Mouse (Mus musculus) T-helper 2 cell (primary cell): ENCODE data around the gene Xrra1.

ENCODE experiments used
- in situ Hi-C: fragments of 300-600 bp; cut with MboI, MseI; formaldehyde crosslinking; loops from one replicate; pipeline ENCODE4 v1.15.1; 2025; ENCODE audit warnings: high pct_unique_total_duplicates

The Xrra1 gene

GRCm38 (mm10) chr7:99946356-99946755 is 87.4 kb downstream of the Xrra1 start:
- in situ Hi-C loops: no loop called here

DNA sequence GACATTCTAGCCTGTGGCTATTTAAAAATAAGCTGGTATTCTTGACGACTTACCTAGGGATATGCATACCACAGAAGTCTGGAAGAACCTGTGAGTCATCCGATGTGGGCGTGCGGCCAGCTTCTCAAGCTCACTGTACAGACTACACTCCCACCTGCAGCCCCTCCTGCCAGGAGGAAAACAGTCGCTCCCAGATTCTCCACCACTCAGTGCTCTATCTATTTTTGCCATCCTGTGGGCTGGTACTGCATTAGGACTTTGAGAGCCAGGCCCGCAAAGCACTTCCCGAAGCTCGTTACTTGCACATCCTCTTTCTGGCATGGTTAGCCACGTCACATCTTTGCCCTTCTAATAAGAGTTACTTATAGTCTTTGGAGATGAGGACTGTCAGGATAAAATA is 88.4 kb downstream of the Xrra1 start:
- in situ Hi-C loops: no loop called here

DNA sequence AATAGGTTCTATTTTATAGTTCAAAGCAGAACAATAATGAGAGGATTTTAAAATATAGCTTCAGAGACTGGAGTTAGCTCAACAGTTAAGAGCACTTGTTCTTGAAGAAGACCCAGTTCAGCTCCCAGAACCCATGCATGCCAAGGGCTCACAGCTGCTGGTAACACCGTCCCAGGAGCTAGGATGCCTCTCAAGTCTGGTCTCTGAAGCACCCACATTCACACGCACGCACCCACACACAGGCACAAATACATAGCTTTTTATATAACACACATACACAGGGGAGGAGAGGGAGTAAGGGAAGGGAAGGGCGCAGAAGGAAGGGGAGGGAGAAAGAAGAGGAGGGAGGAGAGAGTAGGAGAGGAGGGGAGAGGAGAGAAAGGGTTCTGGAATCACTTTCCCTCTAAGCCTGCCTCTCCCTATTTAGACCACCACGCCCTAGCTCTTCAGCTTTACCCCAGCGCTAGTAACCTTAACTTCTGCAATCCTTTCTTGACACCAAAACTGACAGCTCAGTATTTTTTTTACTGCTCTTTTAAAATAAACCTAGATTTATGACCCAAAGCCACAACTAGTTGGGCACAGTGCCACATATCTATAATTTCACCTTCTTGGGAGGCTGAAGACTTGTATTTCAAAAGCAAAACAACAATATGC is 94.7 kb downstream of the Xrra1 start:
- in situ Hi-C loops: loop anchor here (25.0 kb wide), 1 partner anchor 1266 kb away; no protein-coding TSS in a partner anchor

GRCm38 (mm10) chr7:99954212-99954611 is 95.3 kb downstream of the Xrra1 start:
- in situ Hi-C loops: loop anchor here (25.0 kb wide), 1 partner anchor 1267 kb away; no protein-coding TSS in a partner anchor

GRCm38 (mm10) chr7:99956095-99956494 is 97.2 kb downstream of the Xrra1 start:
- in situ Hi-C loops: loop anchor here (25.0 kb wide), 1 partner anchor 1269 kb away; no protein-coding TSS in a partner anchor

DNA sequence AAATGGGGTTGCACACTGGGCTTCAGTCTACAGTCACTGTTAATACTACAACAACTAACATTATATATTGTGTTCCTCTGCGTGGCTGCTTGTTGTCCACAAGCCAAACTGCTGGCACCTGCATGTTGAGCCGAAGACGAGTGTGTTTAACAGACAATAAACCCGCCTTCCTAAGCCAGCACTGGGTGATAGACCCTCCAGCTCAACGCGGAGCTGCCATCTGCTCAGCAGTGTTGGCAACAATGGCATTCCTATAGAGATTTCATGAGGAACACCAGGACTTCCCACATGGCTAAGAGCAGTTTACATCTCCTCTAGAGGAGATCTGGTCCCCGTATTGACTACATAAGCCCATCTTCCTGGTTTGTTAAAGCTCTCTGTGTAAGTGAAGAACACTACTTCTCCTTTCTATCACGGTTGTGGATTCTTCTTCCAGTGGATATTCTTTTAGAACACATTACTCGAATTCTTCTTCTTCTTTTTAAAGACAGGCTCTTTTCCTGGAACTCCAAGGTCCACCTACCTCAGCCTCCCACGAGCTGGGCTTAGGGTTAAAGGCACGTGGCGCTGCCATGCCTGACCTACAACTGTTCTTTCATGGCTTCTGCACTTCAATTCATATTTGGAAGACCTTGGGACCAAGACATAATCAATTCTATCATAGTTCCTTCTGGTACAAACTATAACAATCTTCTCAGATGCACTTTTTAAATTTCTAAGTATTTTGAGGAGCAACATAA is 98.5 kb downstream of the Xrra1 start:
- in situ Hi-C loops: loop anchor here (25.0 kb wide), 1 partner anchor 1270 kb away; no protein-coding TSS in a partner anchor

GRCm38 (mm10) chr7:99960571-99960970 is 101.7 kb downstream of the Xrra1 start:
- in situ Hi-C loops: loop anchor here (25.0 kb wide), 1 partner anchor 1273 kb away; no protein-coding TSS in a partner anchor

- in situ Hi-C loops: loop anchor here (25.0 kb wide), 1 partner anchor 1274 kb away; no protein-coding TSS in a partner anchor
Measured at GRCm38 (mm10) chr7:99961518-99961917, 102.6 kb downstream of the Xrra1 start.

DNA sequence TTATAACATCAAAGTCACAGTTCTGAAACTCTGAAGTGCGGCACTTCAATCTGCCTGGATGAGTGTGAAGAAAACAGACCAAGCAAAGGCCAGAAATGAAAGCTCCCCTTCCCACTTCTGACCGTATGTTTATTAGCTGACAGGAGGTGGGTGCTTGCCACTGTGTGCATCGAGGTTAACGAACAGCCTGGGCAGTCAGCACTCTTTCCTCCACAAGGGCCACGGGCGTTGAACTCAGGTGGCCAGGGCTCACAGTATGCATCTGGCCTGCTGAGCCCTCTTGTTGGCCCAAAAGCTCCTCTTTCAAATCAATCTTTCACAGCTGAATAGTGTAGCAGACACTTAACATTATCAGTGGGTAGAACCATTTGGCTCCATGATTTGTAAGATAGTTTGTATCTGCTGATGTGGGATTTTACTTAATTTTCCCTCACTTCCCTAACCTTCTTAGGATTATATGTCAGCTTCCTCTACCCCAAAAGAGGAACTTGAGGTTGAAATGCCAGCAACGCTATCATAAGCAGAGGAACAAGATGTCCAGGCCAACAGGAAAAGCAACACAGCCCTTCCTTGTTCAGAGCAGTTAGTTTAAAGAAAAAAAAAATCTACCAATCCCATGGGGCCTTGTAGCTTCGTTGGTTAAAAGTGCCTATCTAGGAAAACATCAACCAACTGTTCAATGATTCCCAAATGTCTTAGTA is 103.8 kb downstream of the Xrra1 start:
- in situ Hi-C loops: loop anchor here (25.0 kb wide), 1 partner anchor 1275 kb away; no protein-coding TSS in a partner anchor

DNA sequence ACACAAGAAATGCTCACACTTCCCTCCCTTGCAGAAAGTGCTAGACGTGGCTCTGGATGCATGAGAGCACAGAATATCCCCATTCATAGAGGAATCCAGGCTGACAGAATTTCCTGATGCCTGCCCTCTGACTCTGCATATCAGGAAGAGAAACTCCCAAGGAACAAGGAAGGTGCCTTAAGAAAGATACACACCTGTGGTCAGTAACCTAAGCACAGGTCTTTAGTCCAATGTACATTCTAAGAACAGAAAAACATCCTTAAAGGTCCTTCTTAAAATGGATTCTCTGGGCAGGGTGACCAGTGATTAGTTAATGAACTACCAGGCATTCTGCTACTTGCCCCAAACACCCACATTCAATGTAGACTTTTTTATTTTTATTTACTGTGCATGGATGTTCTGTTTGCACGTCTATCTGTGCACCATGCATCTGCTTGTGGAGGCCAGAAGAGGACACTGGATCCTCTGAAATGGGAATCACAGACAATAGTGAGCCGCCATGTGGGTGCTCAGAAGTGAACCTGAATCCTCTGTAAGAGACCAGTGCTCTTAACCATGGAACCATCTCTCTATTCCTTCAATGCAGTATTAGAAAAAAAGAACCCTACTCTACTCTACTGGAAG is 104.4 kb downstream of the Xrra1 start:
- in situ Hi-C loops: loop anchor here (25.0 kb wide), 1 partner anchor 1276 kb away; no protein-coding TSS in a partner anchor

DNA sequence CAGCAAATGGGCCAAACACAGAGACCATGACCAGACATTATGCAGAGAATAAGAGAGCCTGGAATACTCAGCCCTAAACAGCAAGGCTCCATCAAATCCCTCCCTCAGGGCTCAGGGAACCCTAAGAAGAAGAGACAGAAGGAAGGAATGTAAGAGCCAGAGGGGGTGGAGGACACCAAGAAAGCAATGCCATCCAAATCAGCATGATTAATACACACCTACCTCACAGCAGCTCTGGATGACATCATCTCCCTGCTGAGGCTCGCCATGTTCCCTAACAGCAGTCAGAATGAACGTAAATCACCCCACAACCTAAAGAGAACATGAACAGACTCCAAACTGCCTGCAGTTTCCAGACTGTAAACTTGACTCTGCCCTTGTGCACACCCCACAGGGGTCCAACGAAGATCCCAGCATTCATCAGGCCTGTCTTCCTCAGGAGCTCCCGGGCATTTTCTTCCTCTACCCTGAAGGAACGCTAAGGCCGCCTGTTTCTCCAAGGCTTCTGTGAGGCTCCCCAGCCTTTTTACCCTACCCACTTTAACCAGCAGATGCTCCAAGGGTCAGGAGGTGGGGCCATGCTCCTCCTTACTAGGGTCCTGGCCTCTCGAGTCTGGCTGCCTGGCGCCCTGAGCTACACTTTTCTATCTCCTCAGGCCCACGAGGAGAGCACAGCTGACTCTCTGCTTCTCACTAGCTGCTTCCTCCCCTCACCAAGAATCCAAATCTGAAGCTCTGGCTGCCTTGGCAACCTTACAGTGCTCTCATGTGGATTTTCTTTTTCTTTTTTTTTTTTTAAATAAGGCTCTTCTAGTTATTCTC is 106.3 kb downstream of the Xrra1 start:
- in situ Hi-C loops: loop anchor here (25.0 kb wide), 1 partner anchor 1278 kb away; no protein-coding TSS in a partner anchor

DNA sequence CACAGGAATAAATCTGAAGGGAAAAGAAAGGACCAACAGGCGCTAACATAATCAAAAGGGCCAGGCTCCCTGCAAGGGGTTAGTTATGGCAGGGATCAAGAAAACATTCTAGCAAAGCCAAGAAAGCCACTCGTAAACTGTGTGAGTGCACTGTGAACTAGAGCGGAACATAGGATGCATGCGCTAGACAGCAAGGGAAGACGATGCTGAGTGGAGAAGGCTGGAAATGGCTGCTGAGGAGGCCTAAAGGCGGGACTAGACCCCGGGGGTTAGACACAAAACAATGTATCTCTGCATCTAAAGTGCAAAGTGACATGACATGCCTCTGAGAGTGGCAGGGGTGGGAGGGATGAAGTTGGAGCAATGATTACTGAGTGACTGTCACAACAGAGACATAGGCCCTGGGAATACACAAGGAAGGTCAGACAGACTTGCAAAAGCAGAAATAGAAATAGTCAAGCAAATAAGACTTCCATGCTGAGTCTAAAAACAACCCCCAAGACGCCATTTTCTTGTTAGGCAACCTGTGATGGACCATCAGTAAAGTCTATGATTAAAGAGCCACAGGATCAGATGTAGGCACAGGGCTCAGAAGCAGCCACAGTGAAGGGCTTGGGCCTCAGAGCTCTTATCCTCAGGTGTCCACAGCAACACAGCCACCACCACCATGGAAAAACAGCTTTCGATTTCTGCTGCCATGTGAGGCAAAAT is 107.2 kb downstream of the Xrra1 start:
- in situ Hi-C loops: loop anchor here (25.0 kb wide), 1 partner anchor 1279 kb away; no protein-coding TSS in a partner anchor
